Mouse (Mus musculus): ENCODE measurements around the gene Ank. TPM values are rescaled to one million over a fixed set of nuclear protein-coding genes. Genes with fewer than 3 reads are reported as not detected.

Gene Ank
- polyA plus RNA-seq, 1 experiment from 2014 or later = 11.0 TPM

DNA sequence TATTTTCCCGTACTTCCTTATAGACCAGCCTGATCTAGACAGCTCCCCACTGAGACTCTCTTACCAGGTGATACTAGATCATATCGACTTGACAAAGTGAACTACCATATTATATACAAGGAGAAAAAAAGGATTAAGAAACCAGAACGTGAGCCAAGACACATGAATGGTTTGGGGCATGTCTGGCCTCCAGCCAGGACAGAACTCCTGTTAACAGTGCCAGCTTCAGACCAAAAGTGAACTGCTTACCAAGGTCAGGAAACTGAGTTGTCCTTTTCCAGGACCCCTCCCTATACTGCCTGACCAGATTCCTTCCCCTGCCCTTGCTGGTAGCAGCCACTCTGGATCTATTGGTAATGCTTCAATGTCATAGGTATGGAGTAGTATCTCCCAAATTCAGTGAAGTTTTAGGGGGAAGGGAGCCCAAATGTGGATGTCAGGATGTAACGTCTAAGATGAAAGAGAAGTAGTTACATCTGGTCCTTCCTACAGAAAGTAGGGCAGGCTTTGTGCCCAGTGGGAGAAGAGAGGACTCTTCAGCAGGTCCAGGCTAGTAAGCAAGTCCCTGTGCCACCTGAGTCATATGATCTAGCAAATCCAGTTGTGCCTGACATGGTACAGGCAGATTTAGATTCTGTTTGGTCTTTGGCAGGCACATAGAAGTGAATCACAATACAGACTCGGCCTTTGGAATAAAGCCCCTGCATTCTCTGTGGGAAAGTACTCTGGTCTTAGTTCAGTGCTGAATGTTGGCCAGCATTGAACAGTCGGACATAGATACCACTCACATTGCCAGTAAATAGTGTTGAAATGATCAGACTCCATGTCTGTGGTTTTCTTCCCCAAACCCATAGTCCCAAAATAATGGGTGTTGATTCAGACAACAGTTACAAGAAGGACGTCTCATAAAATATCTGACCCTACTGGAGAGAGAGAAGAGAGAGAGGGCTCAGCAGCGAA, 167.7 kb downstream of the Ank start:
- Histone ChIP-seq H3K27ac (no peak overlapping the region), H3K27me3 (ENCODE audit: insufficient read depth, low read length) (no peaks in the 10 kb centered on the region), H3K4me3 (replicated peaks; ENCODE audit: low read depth, low read length) (no peak overlapping the region), H3K36me3 (ENCODE audit: insufficient read depth, low read length) (no peaks in the 10 kb centered on the region), H3K9me3 (replicated peaks; ENCODE audit: low read length) (no peaks in the 10 kb centered on the region), H3K9ac (ENCODE audit: low read depth, low read length) (no peak overlapping the region), H3K4me1 (replicated peaks; ENCODE audit: insufficient read depth, low read length) (peaks cover 1% of the 10 kb centered on the region), H3K4me2 (ENCODE audit: low read length) (no peak overlapping the region)
- 75% methylated on average over 8 of the region's 8 CpGs for WGBS
- no peak for TF ChIP-seq CTCF (IDR thresholded peaks at IDR 0.05; ENCODE audit: low read depth)
- ATAC-seq (replicated peaks; ENCODE audit: low FRiP score, low read depth) = no peak
- no peak for DNase-seq (ENCODE audit: low spot score)

DNA sequence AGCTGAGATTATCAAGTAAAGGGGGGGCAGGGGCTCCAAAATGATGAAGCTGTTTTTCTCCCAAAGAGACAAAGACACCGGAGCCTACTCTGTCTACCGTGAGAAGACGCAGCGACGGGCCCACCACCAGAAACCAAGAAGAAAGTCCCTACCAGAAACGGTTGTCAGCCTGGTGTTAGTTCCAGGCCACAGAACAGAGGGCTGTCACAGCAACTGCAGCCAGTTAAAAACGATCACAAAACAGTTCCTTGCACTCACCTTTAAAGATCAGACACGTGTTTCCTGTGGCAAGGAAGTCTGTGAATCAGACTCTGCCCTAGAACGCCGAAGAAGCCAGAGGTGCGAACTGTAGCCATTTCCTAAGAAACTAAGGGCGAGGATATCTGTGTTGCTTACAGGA, 174.7 kb downstream of the Ank start:
- Histone ChIP-seq H3K4me3 (replicated peaks; ENCODE audit: low read depth, low read length) (no peak overlapping the region), H3K27me3 (ENCODE audit: insufficient read depth, low read length) (no peaks in the 10 kb centered on the region), H3K36me3 (ENCODE audit: insufficient read depth, low read length) (no peaks in the 10 kb centered on the region), H3K27ac (no peak overlapping the region), H3K4me1 (replicated peaks; ENCODE audit: insufficient read depth, low read length) (no peaks in the 10 kb centered on the region), H3K4me2 (ENCODE audit: low read length) (no peak overlapping the region), H3K9ac (ENCODE audit: low read depth, low read length) (no peak overlapping the region), H3K9me3 (replicated peaks; ENCODE audit: low read length) (no peaks in the 10 kb centered on the region)
- ATAC-seq (replicated peaks; ENCODE audit: low FRiP score, low read depth) = no peak
- no peak for DNase-seq (ENCODE audit: low spot score)
- WGBS = 57% methylated on average over 12 of the region's 12 CpGs
- no peak for TF ChIP-seq CTCF (IDR thresholded peaks at IDR 0.05; ENCODE audit: low read depth)

DNA sequence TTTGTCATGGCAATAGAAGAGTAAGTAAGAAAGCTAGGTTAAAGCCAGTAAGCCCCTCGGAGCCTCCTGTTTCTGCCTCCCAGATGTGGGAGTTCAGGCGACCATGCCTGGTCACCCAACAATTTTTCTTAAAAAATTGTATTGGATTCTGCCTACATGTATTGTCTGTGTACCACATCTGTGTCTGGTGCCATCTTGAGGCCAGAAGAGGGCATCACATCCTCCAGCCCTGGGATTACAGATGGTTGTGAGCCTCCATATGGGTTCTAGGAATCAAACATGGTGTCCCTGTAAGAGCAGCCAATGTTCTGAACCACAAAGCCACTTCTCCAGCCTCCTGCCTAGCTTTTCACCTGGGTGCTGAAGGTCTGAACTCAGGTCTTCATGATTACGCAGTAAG, 176.4 kb downstream of the Ank start:
- no peaks in the 10 kb centered on the region for H3K9me3 ChIP-seq (replicated peaks; ENCODE audit: low read length)
- peak; percentile 73 for TF ChIP-seq CTCF (IDR thresholded peaks at IDR 0.05; ENCODE audit: low read depth)
- 87% methylated on average over 3 of the region's 3 CpGs for WGBS

More for the DNA sequence above, 176.4 kb downstream of the Ank start:
- no peak overlapping the region for H3K4me3 ChIP-seq (replicated peaks; ENCODE audit: low read depth, low read length)
- no peak for ATAC-seq (replicated peaks; ENCODE audit: low FRiP score, low read depth)
- DNase-seq (ENCODE audit: low spot score) = peak; percentile 40
- H3K27ac ChIP-seq = no peak overlapping the region
- H3K36me3 ChIP-seq (ENCODE audit: insufficient read depth, low read length) = no peaks in the 10 kb centered on the region
- H3K4me2 ChIP-seq (ENCODE audit: low read length) = no peak overlapping the region
- no peak overlapping the region for H3K9ac ChIP-seq (ENCODE audit: low read depth, low read length)
- H3K27me3 ChIP-seq (ENCODE audit: insufficient read depth, low read length) = no peaks in the 10 kb centered on the region
- H3K4me1 ChIP-seq (replicated peaks; ENCODE audit: insufficient read depth, low read length) = no peaks in the 10 kb centered on the region

Small RNAs within 50 kb of the gene (microRNA-seq; reads per million reads assigned to microRNA genes)
- gene Mir7117 = not detected

Other genes starting within 250 kb of the Ank start
- 37.6 and 41.1 TPM in 2 replicates for gene Otulin, start 164.0 kb downstream of the Ank start, polyA plus RNA-seq (2015; fragmentation: Nextera tagmentation; extraction: Ambion mirVana)
- 27.2 and 28.4 TPM in 2 replicates for gene Otulinl, start 214.9 kb downstream of the Ank start, polyA plus RNA-seq (2015; fragmentation: Nextera tagmentation; extraction: Ambion mirVana)

Measured in kidney, postnatal 0 days (tissue).